In the genomic region with DNA sequence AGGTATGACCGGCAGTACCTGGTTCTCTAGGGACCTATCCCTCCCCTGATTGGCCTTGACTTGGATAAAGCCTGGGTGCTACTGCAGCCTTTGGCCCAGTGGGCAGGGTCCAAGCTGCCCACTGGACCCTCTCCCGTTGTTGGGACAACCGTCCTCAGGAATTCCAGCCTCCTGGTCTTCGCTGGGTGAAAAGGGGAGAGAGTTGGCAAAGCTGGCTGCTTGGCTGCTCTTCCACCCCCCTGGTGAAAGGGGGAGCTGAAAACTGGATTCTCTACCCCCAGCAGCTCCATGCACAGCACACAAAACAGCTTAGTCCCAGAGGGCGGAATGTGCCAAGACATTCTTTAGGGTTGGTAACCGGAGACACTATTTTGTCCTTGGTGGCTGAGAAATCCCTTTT, we compare ENCODE assay signal across 14 mouse cellular contexts. TPM values are rescaled to one million over a fixed set of nuclear protein-coding genes. Genes with fewer than 3 reads are reported as not detected.
DNase-seq lines count a peak whose midpoint lies in the region; ATAC-seq lines count a peak whose summit lies in the region.
"Had no signal": no experiment of that assay in that cellular context is flagged by ENCODE, and none has a peak within 500 bp of the region (broad histone marks: within the 10 kb centered on the region; RNA-seq: fewer than 3 reads in every experiment).

No protein-coding gene starts in this region.

- intact Hi-C loops in gastrocnemius, postnatal 36 days (cut with DNase I), result no loop called here

- H3K4me1 ChIP-seq in hindbrain, embryonic 13.5 days (replicated peaks), result peaks cover 67% of the 10 kb centered on the region
- H3K4me1 ChIP-seq in limb, embryonic 10.5 days, result peaks cover 20% of the 10 kb centered on the region

- H3K4me2 ChIP-seq in hindbrain, embryonic 13.5 days, result peak overlapping the region; percentile 80
- H3K4me2 ChIP-seq: embryonic facial prominence, embryonic 15.5 days; heart, embryonic 13.5 days had no signal

- H3K36me3 ChIP-seq in hindbrain, embryonic 13.5 days, result no peaks in the 10 kb centered on the region
- H3K36me3 ChIP-seq in limb, embryonic 10.5 days, result no peaks in the 10 kb centered on the region
- H3K36me3 ChIP-seq: embryonic facial prominence, embryonic 15.5 days; heart, embryonic 13.5 days; limb, embryonic 13.5 days had no signal

- peak; percentile 55 for DNase-seq in embryo, embryonic 10 days (ENCODE audit: low spot score)
- no peak for DNase-seq in embryo, embryonic 9.5 days (ENCODE audit: extremely low spot score)
- DNase-seq in Muller cell, postnatal 12 days (ENCODE audit: inconsistent ontology term), result peak; percentile 69
- peak; percentile 42 to 52 for DNase-seq in layer of hippocampus, postnatal 10 days (ENCODE audit: low spot score in 2 of 2)
- no peak for DNase-seq in ovary, postnatal 14 days (ENCODE audit: low spot score)
- no peak for DNase-seq in gastrocnemius, postnatal 36 days
- DNase-seq in limb, embryonic 10.5 days (ENCODE audit: low spot score), result no peak
- DNase-seq: adrenal gland, adult 2 months; B cell, adult 2 months; thymus, adult 18-20 months had no signal

- H3K4me3 ChIP-seq in hindbrain, embryonic 13.5 days, result no peak overlapping the region
- H3K4me3 ChIP-seq in limb, embryonic 10.5 days, result no peak overlapping the region
- H3K4me3 ChIP-seq: embryonic facial prominence, embryonic 15.5 days; heart, embryonic 13.5 days; limb, embryonic 13.5 days had no signal

- ATAC-seq in hindbrain, embryonic 13.5 days (ENCODE audit: low FRiP score), result peak; percentile 60

- no peaks in the 10 kb centered on the region for H3K9me3 ChIP-seq in hindbrain, embryonic 13.5 days
- no peaks in the 10 kb centered on the region for H3K9me3 ChIP-seq in limb, embryonic 10.5 days (replicated peaks)
- H3K9me3 ChIP-seq: embryonic facial prominence, embryonic 15.5 days; heart, embryonic 13.5 days; limb, embryonic 13.5 days had no signal

- H3K9ac ChIP-seq in hindbrain, embryonic 13.5 days, result no peak overlapping the region
- H3K9ac ChIP-seq: embryonic facial prominence, embryonic 15.5 days; heart, embryonic 13.5 days; limb, embryonic 13.5 days had no signal

- 23% methylated on average over 6 of the region's 6 CpGs for WGBS in hindbrain, embryonic 13.5 days
- WGBS in limb, embryonic 10.5 days, result 66% methylated on average over 6 of the region's 6 CpGs

- 0 out of 2 replicates have a peak, but pooled peaks cover 10% of the 10 kb centered on the region for H3K27me3 ChIP-seq in hindbrain, embryonic 13.5 days
- H3K27me3 ChIP-seq in limb, embryonic 10.5 days (ENCODE audit: low read depth, poor library complexity, severe bottlenecking), result peaks cover 55% of the 10 kb centered on the region

- peak overlapping the region; percentile 72 for H3K27ac ChIP-seq in hindbrain, embryonic 13.5 days
- H3K27ac ChIP-seq in limb, embryonic 10.5 days, result no peak overlapping the region
- H3K27ac ChIP-seq: embryonic facial prominence, embryonic 15.5 days; heart, embryonic 13.5 days; limb, embryonic 13.5 days had no signal

RNA-seq across cellular contexts. Expression of a gene that starts 3.8 kb away (rescaled TPM):
- polyA plus RNA-seq in hindbrain, embryonic 13.5 days (2015; fragmentation: Nextera tagmentation; extraction: Ambion mirVana), result 6.7 and 7.1 TPM in 2 replicates
- 100 to 1,000 TPM; 104 to 133 TPM for total RNA-seq in layer of hippocampus, postnatal 10 days (2021)
- under 1 TPM in 1 of 2 experiments, not detected in 1; 0.31 TPM for total RNA-seq in gastrocnemius, postnatal 36 days (2021)
- 1.9 and 2.2 TPM in 2 replicates for polyA plus RNA-seq in limb, embryonic 10.5 days (2016; fragmentation: Nextera tagmentation; extraction: Ambion mirVana)

Comparison
In these comparisons a context has a peak if more than half of its experiments do, and no peak if none do; other contexts are left out.
1. DNase-seq: peak in embryo, embryonic 10 days (single experiment), Muller cell, postnatal 12 days (single experiment) and layer of hippocampus, postnatal 10 days (2 of 2); none in embryo, embryonic 9.5 days (single experiment), ovary, postnatal 14 days (single experiment), gastrocnemius, postnatal 36 days (0 of 2) and limb, embryonic 10.5 days (single experiment).
2. RNA of a gene that starts 3.8 kb away (total RNA-seq): 104 to 133 TPM in layer of hippocampus, postnatal 10 days; 0.31 TPM in gastrocnemius, postnatal 36 days; every median in the first group is over 10 times any median in the second.